Mouse (Mus musculus) T-helper 1 cell (primary cell): ENCODE measurements at regions not wholly inside any gene's neighbourhood (a gene's known extent, or its start where the extent isn't known, plus 50 kb on each side); places are given as distances from the start of the nearest gene placed in this dataset.

ENCODE experiments used
- in situ Hi-C: fragments of 300-600 bp; cut with MboI, MseI; formaldehyde crosslinking; loops from one replicate; pipeline ENCODE4 v1.15.1; 2025; ENCODE audit warnings: high pct_unique_total_duplicates

DNA sequence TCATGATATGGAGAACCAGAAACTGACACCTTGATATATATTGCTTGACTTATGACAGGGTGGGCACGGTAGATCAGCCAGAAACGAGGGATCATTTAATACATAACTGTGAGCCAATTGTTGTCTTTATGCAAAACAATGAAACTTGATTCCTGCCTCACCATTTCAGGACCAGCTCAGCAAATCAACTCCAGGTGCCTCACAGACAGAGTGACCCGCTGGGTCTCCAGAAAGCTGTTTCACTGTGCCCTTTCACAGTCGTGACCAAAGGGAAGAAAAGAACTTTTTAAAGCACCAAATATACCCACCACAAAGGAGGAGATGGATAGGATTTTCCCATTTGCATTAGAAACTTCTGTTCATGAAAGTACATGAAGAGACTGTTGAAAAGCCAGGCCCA is 443.0 kb upstream of the Mki67 start:
- in situ Hi-C loops, result no loop called here

DNA sequence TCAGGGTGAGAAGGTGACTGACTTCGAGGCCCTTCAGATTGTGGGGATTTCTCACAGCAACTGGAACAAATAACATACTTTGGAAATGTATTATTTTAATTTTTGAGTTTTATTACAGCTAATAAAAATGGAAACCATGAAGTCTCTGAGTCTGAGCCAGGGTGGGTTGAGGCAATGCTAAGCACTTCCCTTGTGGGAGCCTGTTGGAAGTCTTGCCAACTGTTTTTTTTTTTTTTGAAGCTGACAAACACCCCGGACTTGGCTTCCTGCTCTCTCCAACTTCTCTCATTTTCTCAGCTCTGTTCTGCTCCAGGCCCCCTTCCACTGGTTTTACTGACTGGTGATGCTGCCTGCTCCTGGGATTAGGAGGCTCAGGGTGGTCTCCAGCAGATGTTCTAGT is 445.4 kb upstream of the Mki67 start:
- in situ Hi-C loops, result no loop called here

DNA sequence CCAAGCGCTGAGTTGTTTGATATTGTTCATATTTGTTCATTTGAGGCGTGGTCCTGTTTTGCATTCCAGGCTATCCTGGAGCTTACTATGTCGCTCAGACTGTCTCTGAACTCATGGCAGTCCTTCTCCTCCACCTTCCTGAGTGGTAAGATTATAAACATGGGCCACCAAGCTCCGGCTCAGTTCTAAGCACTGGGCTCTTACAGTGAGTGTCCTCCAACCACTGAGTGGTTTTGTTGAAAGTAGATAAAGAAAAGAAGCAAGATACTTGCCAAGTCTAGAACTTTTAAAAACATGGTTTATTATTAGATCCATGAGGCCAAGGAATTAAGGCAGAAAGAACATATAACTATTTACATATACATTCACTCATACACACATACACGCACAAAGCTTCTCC is 448.7 kb upstream of the Mki67 start:
- in situ Hi-C loops, result no loop called here

DNA sequence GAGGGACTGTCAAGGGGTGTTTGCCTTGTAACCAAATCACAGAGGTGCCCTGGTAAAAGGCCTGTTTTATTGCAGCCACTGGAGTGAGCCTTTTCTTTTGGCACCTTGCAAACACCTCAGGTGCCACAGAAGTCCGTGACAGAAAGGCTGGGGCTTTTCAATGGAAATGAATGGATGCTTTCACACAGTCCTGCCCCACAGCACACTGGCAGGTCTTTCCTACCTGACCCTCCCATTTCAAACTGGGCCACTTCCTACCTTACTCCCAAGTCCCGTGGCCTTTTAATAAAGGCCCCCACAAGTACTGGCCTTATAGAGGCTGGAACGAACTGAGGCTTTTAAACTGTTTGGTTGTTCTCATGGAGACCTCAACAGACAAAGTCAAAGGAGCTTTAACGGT is 453.1 kb upstream of the Mki67 start:
- in situ Hi-C loops, result no loop called here

DNA sequence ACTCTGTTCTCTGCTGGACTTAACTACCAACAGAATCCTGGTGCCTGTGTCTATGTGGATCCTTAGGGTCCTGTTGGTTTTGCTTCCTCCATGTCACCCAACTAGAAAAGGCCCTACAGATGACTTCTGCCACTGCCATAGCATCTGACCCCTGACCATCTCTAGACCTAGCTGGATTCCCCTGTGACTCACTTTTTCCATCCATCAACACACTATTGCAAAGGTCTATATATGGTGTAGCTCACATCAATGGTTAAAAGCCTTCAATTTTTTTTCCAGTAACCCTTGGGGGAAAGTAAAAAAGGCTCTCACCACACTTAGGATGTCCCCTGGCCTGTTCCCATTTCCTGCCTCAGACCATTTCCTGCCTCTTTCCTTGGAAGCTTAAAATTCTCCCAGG is 460.2 kb upstream of the Mki67 start:
- in situ Hi-C loops, result no loop called here

DNA sequence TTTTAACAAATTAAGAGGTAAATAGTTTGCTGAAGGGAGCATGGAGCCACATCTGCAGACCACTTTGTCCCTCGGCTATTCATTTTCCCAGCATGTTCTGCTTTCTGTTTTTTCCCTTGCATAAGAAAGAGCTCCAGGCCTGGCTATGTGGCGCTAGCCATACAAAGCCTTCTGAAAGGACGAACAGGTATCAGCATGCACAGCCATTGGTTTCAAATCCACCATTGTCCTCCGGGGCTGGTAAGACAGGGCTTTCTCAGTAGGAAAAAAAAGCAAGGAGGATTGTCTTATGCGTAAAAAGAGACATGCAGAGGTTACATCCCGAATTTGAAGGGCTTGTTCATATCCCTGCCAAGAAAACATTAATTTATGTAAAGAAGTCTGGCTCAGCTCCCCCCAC is 464.8 kb upstream of the Mki67 start:
- in situ Hi-C loops, result no loop called here

DNA sequence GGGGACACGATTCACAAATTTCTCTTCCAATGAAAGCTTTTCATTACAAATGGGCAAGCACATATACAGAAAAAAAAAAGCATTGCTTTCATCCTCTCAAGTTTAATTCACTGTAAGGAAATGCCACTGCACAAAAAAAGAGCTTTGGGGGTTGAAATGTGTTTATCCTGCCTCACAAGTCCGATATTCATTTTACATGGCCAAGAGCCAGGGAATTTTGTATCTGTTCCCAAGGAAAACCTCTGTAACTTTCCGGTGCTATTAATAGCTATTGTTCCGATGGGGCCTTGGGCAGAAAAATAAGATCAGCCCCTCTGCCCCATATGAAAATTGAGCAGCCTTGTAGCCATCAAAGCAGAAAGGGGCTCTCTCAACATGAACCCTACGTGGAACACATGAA is 465.9 kb upstream of the Mki67 start:
- in situ Hi-C loops, result no loop called here

DNA sequence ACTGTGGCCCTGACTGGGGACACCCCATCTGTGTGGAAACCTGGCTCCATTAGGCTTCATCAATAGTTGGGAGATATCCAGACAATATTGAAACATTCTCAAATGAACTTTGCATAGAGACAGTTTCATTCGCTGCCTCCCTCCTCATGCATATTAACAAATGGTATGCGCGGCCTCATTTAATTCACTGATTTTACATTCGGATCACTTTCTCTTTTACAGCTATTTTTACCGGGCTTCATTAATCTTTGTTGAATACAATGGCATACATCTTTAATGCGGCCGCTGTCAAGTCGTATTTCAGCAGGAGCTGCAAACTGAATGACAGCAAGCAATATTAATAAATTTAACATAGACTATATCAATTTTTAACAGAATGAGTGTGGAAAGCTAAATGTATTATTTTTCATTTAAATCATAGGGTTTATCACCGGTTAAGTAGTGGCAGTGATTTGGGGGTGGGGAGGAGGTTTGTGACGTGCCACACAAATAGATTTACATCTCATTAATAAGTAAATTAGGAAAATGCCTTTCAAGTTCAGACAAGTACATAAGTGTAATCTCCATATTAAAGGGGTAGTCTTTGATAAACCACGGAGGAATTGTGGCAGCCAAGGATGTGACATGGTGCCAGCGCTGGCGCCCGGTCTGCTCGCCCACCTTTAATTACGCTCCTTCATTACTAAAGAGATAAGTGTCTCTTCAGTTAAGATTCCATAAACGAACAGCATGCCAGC is 480.4 kb upstream of the Mki67 start:
- in situ Hi-C loops, result no loop called here

DNA sequence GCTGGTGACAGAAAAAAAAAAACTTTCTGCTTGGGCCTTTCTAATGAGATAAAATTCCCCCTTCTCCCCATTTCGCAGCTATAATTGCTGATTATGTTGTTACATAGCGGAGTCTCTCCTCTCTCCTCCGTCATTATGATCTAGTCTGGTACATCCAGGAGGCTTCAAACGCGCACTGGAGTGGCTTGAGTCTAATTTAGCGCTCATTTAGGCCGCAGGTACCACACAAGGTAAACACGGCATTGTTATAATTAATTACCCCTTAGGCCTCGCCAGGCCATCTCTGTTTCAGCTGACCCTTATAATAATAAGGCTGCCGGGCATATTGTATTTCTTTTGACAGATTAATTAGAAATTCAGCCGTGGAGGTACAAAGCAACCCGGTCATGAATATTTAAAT is 492.7 kb upstream of the Mki67 start:
- in situ Hi-C loops, result no loop called here

DNA sequence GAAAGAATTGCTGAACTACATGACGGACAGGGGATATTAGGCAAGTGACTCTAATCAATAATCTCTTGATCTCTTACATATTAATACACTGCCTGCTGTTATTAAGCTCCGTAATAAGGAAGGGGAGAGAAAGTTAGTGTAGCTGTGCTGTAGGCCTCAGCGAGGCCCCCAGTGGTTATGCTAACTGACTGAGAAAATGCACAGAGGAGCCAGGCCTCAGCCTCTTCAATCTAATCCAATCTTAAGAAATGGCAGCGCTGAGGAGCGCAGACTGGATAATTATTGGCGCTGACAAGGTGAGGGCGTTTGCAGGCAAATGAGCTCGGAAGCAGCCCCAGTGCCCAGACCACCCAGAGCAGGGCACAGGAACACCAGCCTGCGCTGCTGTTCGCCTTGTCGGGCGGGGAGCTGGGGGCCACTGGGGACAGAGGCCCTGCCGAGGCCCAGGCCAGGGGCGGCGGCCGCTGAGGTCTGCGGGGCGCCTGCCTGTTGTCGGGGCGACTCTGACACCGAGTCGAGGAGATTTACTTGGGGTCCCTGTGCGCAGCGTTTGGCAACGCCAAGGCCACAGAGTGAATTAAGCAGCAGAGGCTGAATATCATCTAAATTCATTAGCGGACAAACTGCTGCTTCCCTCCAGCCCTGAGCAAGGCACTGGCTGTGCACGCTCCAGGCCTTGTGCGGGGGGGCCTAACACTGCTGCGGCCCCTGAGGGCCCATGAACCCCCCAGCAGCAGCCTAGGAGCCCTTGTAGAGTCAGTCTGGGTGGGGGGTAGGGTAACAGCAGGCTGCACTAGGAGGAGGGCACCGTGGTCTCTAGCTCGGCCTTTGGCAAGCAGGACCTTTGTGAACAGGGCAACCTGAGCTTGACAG is 493.4 kb upstream of the Mki67 start:
- in situ Hi-C loops, result no loop called here

DNA sequence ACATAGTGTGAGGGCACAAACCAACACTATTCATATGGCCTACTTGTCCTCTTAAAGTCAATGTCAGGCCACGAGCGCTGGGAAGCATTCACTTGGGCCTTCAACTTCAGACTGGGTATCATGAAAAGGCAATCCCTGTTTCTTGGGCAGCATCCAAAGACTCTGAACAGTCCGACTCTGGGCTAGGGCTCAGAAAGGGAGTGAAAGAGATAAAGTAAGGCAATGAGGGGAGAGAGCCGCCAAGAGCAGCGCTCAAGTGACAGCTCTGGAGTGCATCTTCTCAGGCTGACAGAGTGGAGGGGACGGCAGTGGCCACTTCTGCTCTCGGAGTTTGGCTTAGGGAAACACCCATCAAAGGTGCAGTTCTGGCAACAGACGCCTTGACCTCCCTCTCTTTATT is 496.3 kb upstream of the Mki67 start:
- in situ Hi-C loops, result no loop called here

DNA sequence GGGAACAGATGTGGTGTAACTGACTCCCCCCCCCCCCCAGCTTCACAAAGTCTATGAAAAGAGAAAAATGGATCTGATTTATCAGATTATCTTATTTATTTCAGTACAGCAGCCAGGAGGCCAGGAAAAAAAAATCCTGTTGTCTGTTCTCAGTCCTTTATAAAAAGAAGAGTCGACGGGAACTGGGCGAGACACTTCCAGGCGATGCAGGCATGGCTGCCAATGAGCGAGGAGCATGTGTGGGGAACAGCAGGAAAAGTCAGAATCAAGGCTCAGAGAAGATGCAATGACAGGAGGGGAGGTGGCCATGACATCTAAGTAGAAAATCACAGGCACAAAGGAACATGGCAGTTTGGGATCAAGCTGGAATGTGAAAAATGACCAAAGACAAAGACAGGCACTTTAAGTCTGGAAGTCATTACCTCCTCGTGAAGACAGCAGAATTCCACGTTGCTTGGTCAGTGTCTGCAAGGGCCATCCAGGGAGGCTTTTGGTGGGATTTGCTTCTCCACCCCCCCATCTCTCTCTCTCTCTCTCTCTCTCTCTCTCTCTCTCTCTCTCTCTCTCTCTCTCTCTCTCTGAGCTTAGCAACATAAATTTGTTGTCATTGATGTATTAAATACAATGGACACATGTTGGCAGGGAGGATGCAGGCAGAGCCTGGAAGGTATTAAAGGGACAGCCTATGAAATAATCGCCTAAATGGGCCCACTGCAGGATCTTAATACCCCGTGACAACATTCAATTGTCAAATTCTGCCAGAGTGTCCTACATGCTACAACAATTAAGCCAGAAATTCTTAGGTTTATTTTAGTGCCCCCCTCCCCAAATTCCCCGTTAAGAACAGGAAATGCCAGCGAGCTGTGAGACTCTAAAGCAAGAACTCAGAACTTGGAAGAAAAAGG is 497.1 kb upstream of the Mki67 start:
- in situ Hi-C loops, result no loop called here

DNA sequence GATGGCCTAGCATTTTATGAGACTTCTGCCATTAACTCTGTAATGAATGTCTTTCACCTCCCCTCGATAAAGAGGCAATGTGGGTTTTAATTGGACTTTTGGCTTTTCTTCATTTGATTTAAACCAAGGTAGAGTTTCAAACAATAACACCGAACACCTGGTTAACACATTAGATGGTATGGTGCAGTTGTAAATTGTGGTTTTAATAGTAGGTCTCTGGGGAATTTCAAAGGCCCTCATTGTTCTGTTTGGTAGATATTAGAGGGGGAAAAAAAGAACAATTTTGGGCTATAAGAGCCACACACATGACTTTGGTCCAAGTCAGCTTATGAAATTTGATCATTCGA is 497.8 kb upstream of the Mki67 start:
- in situ Hi-C loops, result no loop called here

DNA sequence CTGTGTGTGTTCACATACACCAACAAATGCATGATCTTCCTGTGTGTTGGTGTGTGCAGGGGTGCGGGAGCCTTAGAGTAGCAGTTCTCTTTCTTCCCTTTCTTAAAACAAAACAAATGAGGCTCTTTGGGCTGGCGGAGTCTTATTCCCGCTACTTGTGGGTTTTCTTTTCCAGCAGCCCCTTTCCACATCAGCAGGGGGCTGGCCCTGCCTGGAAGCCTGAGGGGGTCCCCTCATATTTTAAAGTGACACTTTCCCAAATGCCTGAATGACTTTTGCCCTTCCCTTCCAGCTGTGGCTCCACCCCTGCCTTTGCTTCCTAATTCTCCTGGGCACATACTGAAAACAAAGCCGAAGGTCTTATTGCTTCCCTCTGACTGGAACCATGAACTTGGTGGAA is 498.3 kb upstream of the Mki67 start:
- in situ Hi-C loops, result no loop called here

DNA sequence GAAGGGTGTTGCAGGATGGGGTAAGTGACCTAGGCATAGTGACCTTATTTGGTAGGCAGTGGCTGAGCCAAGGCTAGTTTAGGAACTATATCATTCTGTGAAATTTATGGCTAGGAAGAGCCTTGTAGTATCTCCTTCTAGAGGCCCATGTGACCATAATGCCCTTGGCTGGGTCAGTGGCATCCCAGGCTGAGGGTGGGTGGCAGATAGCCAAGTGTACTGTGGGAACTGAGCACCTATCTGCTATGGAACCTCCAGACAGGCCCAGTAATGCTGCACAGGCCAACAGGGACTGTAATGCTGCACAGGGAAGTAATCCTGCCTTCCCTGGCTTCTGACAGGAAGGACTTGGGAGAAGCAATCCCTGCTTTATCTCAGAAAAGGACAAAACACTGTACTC is 500.6 kb upstream of the Mki67 start:
- in situ Hi-C loops, result no loop called here

DNA sequence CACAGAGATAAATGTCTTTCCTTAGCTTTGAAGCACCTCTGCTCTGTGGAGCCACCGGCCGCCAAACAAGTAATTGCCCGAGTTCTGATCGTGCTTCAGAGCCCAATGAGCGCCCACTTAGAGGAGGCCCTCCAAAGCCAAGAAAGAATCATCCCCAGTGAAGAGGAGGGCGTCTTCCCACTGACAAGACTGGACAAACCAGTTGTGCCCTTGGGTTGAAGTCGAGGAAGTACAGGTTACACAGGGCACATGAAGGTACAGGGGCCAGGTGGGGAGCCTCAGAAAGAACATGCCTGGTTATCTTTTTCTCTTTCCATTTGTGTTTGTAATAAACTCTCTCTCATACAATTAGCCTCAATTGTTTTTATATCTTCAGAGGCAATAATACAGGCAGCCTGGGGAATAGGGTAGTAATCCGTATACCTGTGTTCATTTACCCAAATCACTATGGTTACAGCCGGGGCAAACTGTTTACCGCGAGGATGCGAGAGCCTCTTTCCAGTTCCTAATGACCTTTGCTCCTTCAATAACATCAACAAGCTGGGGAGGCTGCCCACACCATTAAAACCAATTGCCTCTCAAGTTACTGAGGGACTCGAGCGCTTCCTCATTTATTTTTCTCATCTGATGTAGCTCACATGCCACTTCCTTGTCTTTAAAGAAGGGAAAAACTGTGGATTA is 503.5 kb upstream of the Mki67 start:
- in situ Hi-C loops, result no loop called here

DNA sequence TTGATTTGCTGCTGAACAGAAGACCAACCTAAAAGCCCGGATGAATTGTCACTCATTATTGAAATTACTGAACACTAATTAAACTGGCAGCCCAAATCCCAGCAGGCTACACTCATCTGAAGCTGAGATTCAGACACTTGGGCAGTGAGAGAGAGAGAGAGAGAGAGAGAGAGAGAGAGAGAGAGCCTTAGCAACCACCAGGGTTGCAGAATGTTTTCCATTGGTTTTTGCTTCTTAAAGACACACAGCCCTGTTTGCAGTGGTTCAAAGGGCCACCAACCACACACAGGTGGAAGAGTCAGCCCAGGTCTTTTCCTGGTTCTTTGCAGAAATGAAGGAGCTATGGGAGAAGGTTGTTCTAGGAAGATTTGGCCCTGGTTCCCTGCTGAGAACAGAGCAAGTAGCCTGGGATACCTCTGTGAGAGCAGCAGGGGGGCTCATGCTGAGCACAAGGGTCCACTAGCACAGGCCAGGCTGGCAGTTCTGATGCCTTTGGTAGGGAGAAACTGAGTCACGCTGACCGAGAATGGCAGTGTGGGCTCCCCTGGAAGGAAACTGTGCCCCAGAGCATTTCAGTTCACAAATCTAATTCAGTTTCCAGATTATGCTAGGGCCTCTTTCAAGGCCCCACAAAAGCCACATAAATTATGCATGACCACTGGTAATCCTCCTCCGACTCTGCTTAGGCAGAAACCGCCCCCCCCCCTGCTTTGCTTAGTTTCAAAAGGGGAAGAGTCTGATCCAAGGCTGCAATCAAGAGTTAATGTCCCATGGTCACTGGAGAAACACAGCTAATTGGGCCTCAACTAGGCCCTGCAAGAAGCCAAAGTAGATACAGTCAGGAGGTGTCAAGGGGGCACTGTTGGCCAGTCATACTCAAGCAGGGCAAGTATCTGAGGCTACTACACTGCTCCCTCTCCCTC is 504.3 kb upstream of the Mki67 start:
- in situ Hi-C loops, result no loop called here

DNA sequence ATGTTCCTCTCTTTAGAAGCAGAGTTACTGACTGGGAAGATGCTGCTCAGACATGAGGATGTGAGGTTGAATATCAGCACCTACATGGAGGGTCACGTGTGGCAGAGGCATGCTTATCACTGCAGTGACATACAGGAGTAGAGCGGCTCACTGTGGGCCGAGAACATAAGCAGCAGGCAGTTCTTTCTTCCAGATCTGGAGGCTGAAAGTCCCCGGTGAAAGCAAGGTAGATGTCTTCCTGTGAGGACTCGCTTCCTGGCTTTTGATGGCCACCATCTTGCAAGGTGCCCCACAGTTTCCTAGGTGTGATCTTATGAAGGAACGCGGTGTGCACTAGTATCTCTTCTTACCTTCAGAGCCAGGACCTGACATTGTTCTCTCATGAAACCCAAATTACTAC is 505.5 kb upstream of the Mki67 start:
- in situ Hi-C loops, result no loop called here

DNA sequence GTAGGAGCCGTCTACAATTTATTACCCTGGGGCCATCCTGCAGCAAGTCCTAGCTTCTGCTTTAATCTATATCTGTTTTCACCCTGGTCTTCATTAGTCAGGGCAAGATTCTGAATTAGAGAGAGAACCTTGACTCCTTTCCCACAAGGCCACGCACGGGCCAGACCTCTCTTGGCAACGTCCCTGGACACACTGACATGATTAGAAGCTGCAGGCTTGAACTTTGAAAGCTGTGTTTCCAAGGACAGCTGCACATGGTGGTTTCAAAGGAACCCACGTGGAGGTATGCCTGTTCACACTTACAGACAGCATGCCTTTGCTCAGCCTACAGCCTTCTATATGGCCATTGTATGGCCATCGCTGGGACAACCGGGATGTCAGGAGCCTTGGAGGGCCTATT is 509.9 kb upstream of the Mki67 start:
- in situ Hi-C loops, result no loop called here

DNA sequence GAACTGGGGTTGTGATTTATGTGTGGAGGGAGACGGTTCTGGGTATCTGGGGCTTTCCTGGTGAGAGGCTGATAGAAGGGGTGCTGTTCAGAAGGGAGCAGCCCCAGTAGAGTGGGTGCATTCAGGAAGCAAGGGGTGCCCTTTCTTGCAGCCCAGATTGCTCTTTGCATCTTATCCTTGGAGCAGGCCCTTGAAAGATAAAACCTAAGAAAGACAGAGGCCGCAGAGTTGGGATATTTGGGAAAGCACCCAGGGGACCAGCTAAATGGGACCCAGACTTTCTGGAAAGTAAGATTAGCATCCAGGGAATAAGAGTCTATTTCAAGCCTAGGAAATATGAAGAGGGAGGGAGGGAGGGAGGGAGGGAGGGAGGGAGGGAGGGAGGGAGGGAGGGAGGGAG is 512.2 kb upstream of the Mki67 start:
- in situ Hi-C loops, result no loop called here

DNA sequence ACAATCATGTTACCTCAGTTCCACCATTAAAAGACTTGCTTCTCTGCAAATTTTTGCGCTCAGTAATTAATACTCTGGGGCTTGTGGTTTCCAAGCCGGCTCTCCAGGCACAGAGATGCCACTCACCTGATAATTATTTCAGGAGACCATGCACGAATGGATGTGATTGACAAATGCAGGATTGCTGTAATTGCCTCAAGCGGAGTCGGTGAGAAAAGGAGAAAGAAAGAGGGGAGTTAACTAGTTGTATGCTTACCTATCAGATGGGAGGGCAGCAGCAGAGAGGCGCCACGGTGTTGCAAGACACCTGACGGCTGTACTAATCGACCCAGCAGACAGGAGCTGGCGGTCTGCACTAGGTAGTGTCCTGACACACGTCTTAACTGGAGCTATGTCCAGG is 513.4 kb upstream of the Mki67 start:
- in situ Hi-C loops, result no loop called here
